Mouse (Mus musculus): ENCODE data around the gene Gng10.

DNA sequence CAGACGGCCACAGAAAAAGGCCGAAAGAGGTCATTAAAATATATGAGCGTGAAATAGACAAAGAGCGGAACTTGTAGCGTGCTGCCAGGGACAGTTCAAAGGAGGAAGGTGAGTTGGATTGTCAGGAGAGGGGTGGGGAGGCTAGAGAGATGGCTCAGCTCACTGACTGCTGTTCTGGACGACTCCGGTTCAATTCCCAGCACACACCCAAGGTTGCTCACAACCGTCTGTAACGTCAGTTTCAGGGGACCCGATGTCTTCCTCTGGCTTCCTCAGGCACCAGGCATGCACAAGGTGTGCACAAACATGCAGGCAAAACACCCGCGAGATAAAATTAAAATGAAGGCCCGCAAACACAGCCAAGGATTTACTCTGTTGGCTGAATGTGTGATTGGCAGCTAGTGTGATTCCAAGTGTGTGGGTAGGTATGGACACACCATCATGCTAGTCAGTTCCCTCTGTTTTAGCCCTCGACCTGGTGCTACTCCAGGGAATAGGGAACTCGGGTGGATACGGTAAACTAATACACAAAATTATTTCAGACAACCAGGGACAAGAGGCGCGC is 980 bp downstream of the Gng10 start:
- TF ChIP-seq KAT2A (conservative IDR thresholded peaks at IDR 0.05; ENCODE audit: low read depth, low read length) (no peak), UBTF (IDR thresholded peaks at IDR 0.05; ENCODE audit: borderline replicate concordance, insufficient read depth, low read depth, low read length) (no peak), EP300 (IDR thresholded peaks at IDR 0.05; ENCODE audit: low read depth in 1 of 2, low read length in 2 of 2) (0 out of 4 replicates have a peak, but pooled peaks of 1 of the 2 experiments have one; percentile 33), CTCF (IDR thresholded peaks at IDR 0.05 in 2 of 3, conservative IDR thresholded peaks at IDR 0.05 in 1 of 3; ENCODE audit: control insufficient read depth in 1 of 3, insufficient read depth in 1 of 3, low read depth in 2 of 3, low read length in 3 of 3, poor library complexity in 1 of 3, severe bottlenecking in 1 of 3) (no peak), GATA1 (IDR thresholded peaks at IDR 0.05; ENCODE audit: low read depth, low read length) (no peak), MAZ (IDR thresholded peaks at IDR 0.05; ENCODE audit: low read depth, low read length) (0 out of 2 replicates have a peak, but pooled peaks have one; percentile 64)
